Mouse (Mus musculus) myocyte (in vitro differentiated cells): ENCODE results near the gene Mapkapk3. TPM values are rescaled to one million over a fixed set of nuclear protein-coding genes. Genes with fewer than 3 reads are reported as not detected.
A peak's percentile ranks its signal among the peaks of the same experiment; 100 is the strongest.

Experiments used
- H3K27me3 ChIP-seq: one replicate; pipeline ENCODE4 v1.6.1; 2011; ENCODE audit not compliant: control insufficient read depth, insufficient read depth, insufficient read length
- H3K36me3 ChIP-seq: one replicate; pipeline ENCODE4 v1.6.1; 2011; ENCODE audit not compliant: control insufficient read depth, insufficient read depth
- H3K4me2 ChIP-seq: one replicate; pipeline ENCODE4 v1.6.1; 2011; ENCODE audit warnings: low read depth, control low read depth
- H3K4me3 ChIP-seq: one replicate; pipeline ENCODE4 v1.5.1; 2011; ENCODE audit warnings: mild to moderate bottlenecking, control low read depth, moderate library complexity
- H3K79me2 ChIP-seq: one replicate; pipeline ENCODE4 v1.6.1; 2011; ENCODE audit not compliant: control insufficient read depth, insufficient read depth
- H3ac ChIP-seq: one replicate; pipeline ENCODE4 v1.6.1; 2011; ENCODE audit not compliant: control insufficient read depth, insufficient read length
- CEBPB ChIP-seq: IDR thresholded peaks from 2 replicates; pipeline ENCODE4 v1.6.1; 2011; ENCODE audit warnings: mild to moderate bottlenecking, moderate library complexity; ENCODE audit not compliant: poor library complexity, insufficient read depth, severe bottlenecking
- E2F4 ChIP-seq: IDR thresholded peaks from one replicate; pipeline ENCODE4 v1.6.1; 2011; ENCODE audit warnings: mild to moderate bottlenecking, control low read depth, moderate library complexity; ENCODE audit not compliant: insufficient read depth
- MAX ChIP-seq: IDR thresholded peaks from one replicate; pipeline ENCODE4 v1.6.1; 2011; ENCODE audit warnings: low read depth, mild to moderate bottlenecking, control low read depth
- MYOD1 ChIP-seq, 3 experiments: IDR thresholded peaks; one replicate each; pipeline ENCODE4 v1.6.1; 2011; ENCODE audit warnings: control low read depth in 2 of 3, low read depth in 2 of 3, mild to moderate bottlenecking in 2 of 3, moderate library complexity in 1 of 3; ENCODE audit not compliant: insufficient read length in 2 of 3, control insufficient read depth in 1 of 3
- MYOG ChIP-seq, 3 experiments: IDR thresholded peaks; one replicate each; pipeline ENCODE4 v1.6.1; 2011; ENCODE audit warnings: control low read depth in 2 of 3, low read depth in 2 of 3, mild to moderate bottlenecking in 2 of 3; ENCODE audit not compliant: insufficient read length in 2 of 3, control insufficient read depth in 1 of 3, insufficient read depth in 1 of 3
- POLR2A ChIP-seq: IDR thresholded peaks from one replicate; pipeline ENCODE4 v1.6.1; 2011; ENCODE audit warnings: low read depth, mild to moderate bottlenecking, control low read depth, moderate library complexity; ENCODE audit not compliant: insufficient read length
- POLR2AphosphoS2 ChIP-seq: IDR thresholded peaks from one replicate; pipeline ENCODE4 v1.6.1; 2011; ENCODE audit warnings: low read depth, control low read depth; ENCODE audit not compliant: insufficient read length
- REST ChIP-seq: IDR thresholded peaks from one replicate; pipeline ENCODE4 v1.6.1; 2011; ENCODE audit warnings: mild to moderate bottlenecking, control low read depth, moderate library complexity; ENCODE audit not compliant: insufficient read depth, insufficient read length
- SRF ChIP-seq: IDR thresholded peaks from one replicate; pipeline ENCODE4 v1.6.1; 2011; ENCODE audit warnings: low read depth; ENCODE audit not compliant: control insufficient read depth, insufficient read length
- TCF12 ChIP-seq: IDR thresholded peaks from one replicate; pipeline ENCODE4 v1.6.1; 2011; ENCODE audit warnings: mild to moderate bottlenecking, control low read depth; ENCODE audit not compliant: poor library complexity, insufficient read depth, severe bottlenecking
- TCF3 ChIP-seq: IDR thresholded peaks from one replicate; pipeline ENCODE4 v1.6.1; 2011; ENCODE audit warnings: low read depth, control low read depth; ENCODE audit not compliant: insufficient read length
- USF1 ChIP-seq: IDR thresholded peaks from one replicate; pipeline ENCODE4 v1.6.1; 2011; ENCODE audit warnings: low read depth, mild to moderate bottlenecking, control low read depth, moderate library complexity
- polyA plus RNA-seq: library from polyadenylated mRNA; unstranded; fragments of >200 nt; fragmentation: generic; extraction: Trizol; gene quantifications from one replicate; pipeline ENCODE4 v1.2.1, GENCODE M21; 2012; ENCODE audit warnings: missing spikeins

The Mapkapk3 gene
- polyA plus RNA-seq, 1 experiment = 3.9 TPM

- Histone ChIP-seq H3K4me3 (no peak overlapping the region), H3K4me2 (no peak overlapping the region), H3K79me2 (no peaks in the 10 kb centered on the region), H3K27me3 (no peaks in the 10 kb centered on the region), H3ac (no peak overlapping the region), H3K36me3 (no peaks in the 10 kb centered on the region)
- no peak for TF ChIP-seq CEBPB
- no peak for TF ChIP-seq POLR2AphosphoS2
- no peak for TF ChIP-seq SRF
- TF ChIP-seq REST = no peak
- no peak for TF ChIP-seq MYOG (IDR thresholded peaks at IDR 0.05; ENCODE audit: control insufficient read depth in 1 of 3, insufficient read depth in 1 of 3, insufficient read length in 2 of 3, low read depth in 2 of 3)
- TF ChIP-seq E2F4 = no peak
- no peak for TF ChIP-seq USF1
- no peak for TF ChIP-seq MAX
- no peak for TF ChIP-seq TCF3
- TF ChIP-seq MYOD1 (IDR thresholded peaks at IDR 0.05; ENCODE audit: control insufficient read depth in 1 of 3, insufficient read length in 2 of 3, low read depth in 2 of 3) = no peak
- TF ChIP-seq POLR2A = no peak
- TF ChIP-seq TCF12 = no peak
Observed at GRCm38 (mm10) chr9:107259571-107259970, 30.1 kb downstream of the Mapkapk3 start.

GRCm38 (mm10) chr9:107255596-107255995, 34.1 kb downstream of the Mapkapk3 start:
- TF ChIP-seq MYOG (IDR thresholded peaks at IDR 0.05; ENCODE audit: control insufficient read depth in 1 of 3, insufficient read depth in 1 of 3, insufficient read length in 2 of 3, low read depth in 2 of 3) = no peak
- no peak for TF ChIP-seq SRF
- no peak for TF ChIP-seq MAX
- TF ChIP-seq TCF12 = no peak
- TF ChIP-seq MYOD1 (IDR thresholded peaks at IDR 0.05; ENCODE audit: control insufficient read depth in 1 of 3, insufficient read length in 2 of 3, low read depth in 2 of 3) = no peak
- no peak for TF ChIP-seq POLR2AphosphoS2
- no peak for TF ChIP-seq TCF3
- no peak for TF ChIP-seq USF1
- TF ChIP-seq CEBPB = no peak
- no peak for TF ChIP-seq REST
- no peak for TF ChIP-seq POLR2A
- Histone ChIP-seq H3ac (no peak overlapping the region), H3K27me3 (peaks cover 3% of the 10 kb centered on the region), H3K79me2 (no peaks in the 10 kb centered on the region), H3K4me2 (no peak overlapping the region), H3K4me3 (no peak overlapping the region), H3K36me3 (no peaks in the 10 kb centered on the region)

- TF ChIP-seq TCF3 (no peak), MYOD1 (IDR thresholded peaks at IDR 0.05; ENCODE audit: control insufficient read depth in 1 of 3, insufficient read length in 2 of 3, low read depth in 2 of 3) (no peak)
- Histone ChIP-seq H3K4me2 (peak overlapping the region; percentile 18), H3K36me3 (no peaks in the 10 kb centered on the region), H3K27me3 (peaks cover 3% of the 10 kb centered on the region), H3K79me2 (no peaks in the 10 kb centered on the region), H3K4me3 (no peak overlapping the region), H3ac (no peak overlapping the region)
Observed at GRCm38 (mm10) chr9:107254925-107255324, 34.8 kb downstream of the Mapkapk3 start.

GRCm38 (mm10) chr9:107254476-107254875, 35.2 kb downstream of the Mapkapk3 start:
- Histone ChIP-seq H3K27me3 (peaks cover 3% of the 10 kb centered on the region), H3K4me3 (no peak overlapping the region), H3ac (no peak overlapping the region), H3K4me2 (peak overlapping the region; percentile 18), H3K36me3 (no peaks in the 10 kb centered on the region), H3K79me2 (no peaks in the 10 kb centered on the region)
- peak; percentile 35 for TF ChIP-seq TCF3
- no peak for TF ChIP-seq CEBPB
- peak; percentile 43 to 91 (median 85) for TF ChIP-seq MYOG (IDR thresholded peaks at IDR 0.05; ENCODE audit: control insufficient read depth in 1 of 3, insufficient read depth in 1 of 3, insufficient read length in 2 of 3, low read depth in 2 of 3)
- TF ChIP-seq E2F4 = no peak
- TF ChIP-seq USF1 = no peak
- peak in 2 of 3 experiments; percentile 68 to 89 for TF ChIP-seq MYOD1 (IDR thresholded peaks at IDR 0.05; ENCODE audit: control insufficient read depth in 1 of 3, insufficient read length in 2 of 3, low read depth in 2 of 3)
- no peak for TF ChIP-seq POLR2A
- no peak for TF ChIP-seq SRF
- TF ChIP-seq POLR2AphosphoS2 = no peak

- H3K79me2 ChIP-seq = no peaks in the 10 kb centered on the region
- no peak overlapping the region for H3K4me3 ChIP-seq
- no peak overlapping the region for H3K4me2 ChIP-seq
- no peaks in the 10 kb centered on the region for H3K36me3 ChIP-seq
- H3ac ChIP-seq = no peak overlapping the region
- H3K27me3 ChIP-seq = peaks cover 3% of the 10 kb centered on the region
- TF ChIP-seq POLR2A = no peak
- TF ChIP-seq USF1 = no peak
- TF ChIP-seq SRF = no peak
- no peak for TF ChIP-seq MYOG (IDR thresholded peaks at IDR 0.05; ENCODE audit: control insufficient read depth in 1 of 3, insufficient read depth in 1 of 3, insufficient read length in 2 of 3, low read depth in 2 of 3)
- TF ChIP-seq MYOD1 (IDR thresholded peaks at IDR 0.05; ENCODE audit: control insufficient read depth in 1 of 3, insufficient read length in 2 of 3, low read depth in 2 of 3) = no peak
- TF ChIP-seq MAX = no peak
- no peak for TF ChIP-seq E2F4
- TF ChIP-seq TCF3 = no peak
- no peak for TF ChIP-seq TCF12
- TF ChIP-seq CEBPB = no peak
- no peak for TF ChIP-seq POLR2AphosphoS2
- no peak for TF ChIP-seq REST
Observed at GRCm38 (mm10) chr9:107252164-107252563, 37.5 kb downstream of the Mapkapk3 start.
